Mouse (Mus musculus) erythroblast, adult 5-6 weeks (primary cell): ENCODE measurements around the gene Mrrf. TPM values are rescaled to one million over a fixed set of nuclear protein-coding genes. Genes with fewer than 3 reads are reported as not detected.
"Not testable (repeated sequence)": the region's sequence is repeated elsewhere in the genome, so short reads cannot be mapped to it uniquely, and the experiment has no call there.

Experiments used
- ATAC-seq: replicated peaks from 2 replicates; pipeline ENCODE4 v1.8.0; 2016; ENCODE audit warnings: moderate number of reproducible peaks, mild to moderate bottlenecking, moderate TSS enrichment, inconsistent platforms; ENCODE audit not compliant: poor library complexity, low FRiP score, severe bottlenecking
- total RNA-seq, 2 experiments: library from RNA; stranded (forward) in 1 of 2; stranded (reverse) in 1 of 2; fragments of 150-400 nt in 1 of 2; fragments of 200-764, 138-1000 nt in 1 of 2; gene quantifications; 2 replicates each; pipeline versions ENCODE4 v1.2.3 to v1.2.4; 2015 to 2017; ENCODE audit warnings: low replicate concordance in 2 of 2

Gene Mrrf
- total RNA-seq, 2 experiments from 2014 or later: 3.3 to 6.9 TPM

DNA sequence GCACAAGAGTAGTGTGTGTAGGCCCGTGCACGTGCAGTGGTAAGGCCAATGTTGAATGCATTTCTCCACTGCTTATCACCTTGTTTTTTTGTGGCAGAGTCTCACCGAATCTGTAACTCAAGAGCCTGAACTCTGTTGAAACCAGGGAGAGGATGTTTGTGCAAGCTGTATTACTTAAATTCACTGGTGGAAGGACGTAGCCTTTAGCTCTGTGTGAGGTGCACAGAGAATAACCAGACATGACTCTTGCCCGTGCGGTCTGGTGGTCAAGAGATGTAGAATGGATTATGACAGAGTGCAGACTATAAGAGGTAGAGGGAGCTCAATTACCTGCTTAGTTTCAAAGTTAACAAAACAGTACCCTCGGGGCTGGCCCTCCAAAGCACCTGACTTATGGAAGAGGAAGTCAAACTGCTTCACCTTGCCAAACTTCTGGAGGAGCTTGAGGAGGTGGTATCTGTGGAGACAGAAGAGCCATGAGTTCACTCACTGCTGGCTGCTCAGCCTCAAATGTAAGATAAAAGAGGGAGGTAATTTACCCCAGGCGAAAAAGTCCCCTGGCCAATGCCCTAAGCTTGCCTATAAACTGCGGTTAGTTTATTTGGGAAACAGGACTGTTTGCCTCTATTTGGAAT lies 9.3 kb upstream of the Mrrf start:
- no peak for ATAC-seq

DNA sequence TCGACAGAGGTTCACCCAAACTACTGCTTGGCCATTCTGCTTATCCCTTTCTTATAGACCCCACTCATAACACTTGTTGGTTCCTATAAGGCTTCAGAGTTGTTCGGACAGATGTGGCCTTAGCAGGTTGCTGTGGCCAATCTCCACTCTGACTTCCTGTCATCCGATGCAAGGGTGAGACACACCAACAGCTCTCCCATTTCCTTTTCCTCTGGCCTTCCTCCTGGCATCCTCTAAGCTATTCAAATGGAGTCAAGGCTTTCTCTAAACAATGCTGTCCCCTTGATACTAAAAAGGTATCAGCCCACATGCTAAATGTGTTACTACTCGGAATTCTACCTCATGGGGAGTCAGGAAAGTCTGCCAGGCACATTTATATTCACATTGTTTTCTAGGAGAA lies 8.2 kb upstream of the Mrrf start:
- ATAC-seq: no peak

DNA sequence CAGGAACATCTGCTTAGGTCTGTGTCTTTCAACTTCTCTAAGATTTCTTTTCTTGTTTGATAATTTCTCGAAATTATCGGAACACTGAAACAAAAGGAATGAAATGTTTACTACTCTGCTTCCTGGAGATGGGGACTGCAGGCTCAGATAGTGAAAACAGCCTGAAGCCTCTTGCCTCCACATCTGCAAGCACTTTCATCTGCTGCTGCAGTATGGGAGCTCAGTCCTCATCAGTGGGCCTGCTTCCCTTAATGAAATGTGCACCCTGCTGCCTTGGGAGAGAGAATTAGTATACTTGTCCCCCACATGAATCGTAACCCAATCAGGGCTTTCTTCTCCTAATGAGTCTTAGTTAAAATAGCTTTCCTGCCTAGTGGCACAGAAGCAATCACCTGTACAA lies 7.1 kb upstream of the Mrrf start:
- ATAC-seq: no peak

DNA sequence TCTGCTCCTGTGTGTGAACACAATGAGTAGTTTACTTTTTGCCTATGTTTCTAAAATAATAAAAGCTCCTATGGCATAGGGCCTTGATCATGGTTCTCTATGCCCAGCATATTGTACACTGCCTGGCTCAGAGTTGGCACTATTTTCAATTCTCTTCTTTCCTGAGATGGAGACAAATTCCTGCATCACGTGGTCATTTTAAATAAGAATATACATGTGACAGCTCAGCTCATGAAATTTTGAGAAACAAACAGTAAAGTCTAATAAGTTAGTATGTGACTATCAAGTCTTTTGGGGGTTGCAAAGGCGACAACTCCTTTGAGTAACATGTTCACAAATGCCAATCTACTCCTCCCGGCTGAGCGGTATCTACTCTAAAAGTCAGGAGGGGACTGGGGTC lies 302 bp upstream of the Mrrf start:
- ATAC-seq: no peak

- ATAC-seq: no peak
Observed at GRCm38 (mm10) chr2:36139096-36139495, 2.9 kb downstream of the Mrrf start.

DNA sequence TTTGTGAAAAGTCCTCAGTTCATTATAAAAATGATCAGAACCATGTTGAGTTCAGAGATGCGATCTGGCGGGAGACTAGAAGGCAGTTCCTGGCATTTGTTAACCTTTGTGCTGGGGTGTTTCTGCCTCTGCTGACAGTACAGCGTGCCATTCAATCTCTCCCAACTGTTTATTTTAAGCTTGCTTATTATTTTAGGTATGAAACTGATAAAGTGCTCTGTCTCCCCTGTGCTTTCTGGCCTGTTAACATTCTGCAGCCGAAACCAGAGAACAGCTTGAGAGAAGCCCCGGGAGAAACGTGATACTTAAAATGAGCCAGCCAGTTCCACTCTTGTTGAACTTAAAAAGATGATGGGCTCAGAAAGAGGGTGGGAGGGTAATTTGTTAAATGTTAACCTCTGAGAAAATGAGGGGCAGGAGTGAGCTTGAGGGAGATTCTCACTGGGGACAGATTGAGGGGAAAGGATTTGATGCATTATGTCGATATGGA lies 12.7 kb downstream of the Mrrf start:
- no peak for ATAC-seq

- ATAC-seq: not testable (repeated sequence)
Observed at GRCm38 (mm10) chr2:36152401-36152800, 16.2 kb downstream of the Mrrf start.

DNA sequence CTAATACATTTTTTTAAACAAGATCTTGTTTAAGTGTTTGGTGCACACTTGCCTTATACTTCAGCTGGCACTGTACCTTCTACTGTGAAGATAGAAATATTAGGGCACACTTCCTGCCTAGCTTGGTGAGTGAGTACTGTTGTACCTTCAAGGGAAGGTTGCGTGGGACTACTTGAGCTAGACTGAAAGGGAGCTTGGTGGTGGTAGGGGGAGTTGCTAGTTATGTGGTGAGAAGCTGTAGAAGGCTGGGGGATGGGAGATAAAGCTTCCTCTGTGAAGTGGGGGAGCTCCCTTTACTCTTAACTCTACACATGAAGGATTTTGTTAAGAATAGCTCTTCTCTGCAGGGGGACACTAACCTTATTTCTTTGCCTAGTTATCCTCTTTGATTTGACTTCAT lies 21.3 kb downstream of the Mrrf start:
- ATAC-seq: no peak

DNA sequence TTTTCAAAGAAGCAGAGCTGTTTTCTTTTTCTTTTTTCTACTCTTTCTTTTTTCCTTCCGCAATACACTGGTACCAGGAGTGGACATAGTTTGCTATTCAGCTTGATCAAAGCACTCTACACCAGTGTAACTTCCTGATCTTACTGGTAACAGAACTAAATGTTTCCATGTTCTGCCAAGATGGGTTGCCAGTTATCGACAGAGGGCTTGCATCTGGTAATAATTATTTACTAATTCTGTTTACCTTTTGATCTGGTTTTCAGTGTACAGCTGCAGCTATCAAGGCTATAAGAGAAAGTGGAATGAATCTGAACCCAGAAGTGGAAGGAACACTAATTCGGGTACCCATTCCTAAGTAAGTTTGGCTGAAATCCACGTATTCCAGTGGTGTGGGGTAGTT lies 23.1 kb downstream of the Mrrf start:
- ATAC-seq: no peak

GRCm38 (mm10) chr2:36167990-36168618 lies 31.9 kb downstream of the Mrrf start:
- ATAC-seq: no peak

- ATAC-seq: no peak
Observed at GRCm38 (mm10) chr2:36169176-36169575, 33.0 kb downstream of the Mrrf start.

DNA sequence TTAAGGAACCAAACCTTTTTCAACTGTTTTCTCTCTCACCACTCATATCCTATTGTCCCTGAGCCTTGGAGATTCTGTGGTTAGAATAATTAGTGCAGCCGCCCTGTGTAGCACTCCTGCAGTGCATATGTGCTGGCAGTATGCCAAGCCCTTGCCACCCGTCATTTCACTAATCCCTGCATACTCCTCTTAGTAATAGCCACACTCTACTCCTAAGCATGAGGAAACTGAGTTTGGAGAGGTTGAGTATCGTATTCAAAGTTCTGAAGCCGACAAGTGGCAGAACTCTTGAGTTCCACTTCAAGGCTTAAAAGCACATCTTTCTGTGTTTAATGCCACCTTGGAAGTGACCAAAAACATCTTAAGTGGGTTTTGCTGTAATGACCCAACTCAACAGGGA lies 35.9 kb downstream of the Mrrf start:
- ATAC-seq: no peak

- no peak for ATAC-seq
Observed at GRCm38 (mm10) chr2:36172574-36172973, 36.4 kb downstream of the Mrrf start.

- no peak for ATAC-seq
Observed at GRCm38 (mm10) chr2:36179487-36179886, 43.3 kb downstream of the Mrrf start.

DNA sequence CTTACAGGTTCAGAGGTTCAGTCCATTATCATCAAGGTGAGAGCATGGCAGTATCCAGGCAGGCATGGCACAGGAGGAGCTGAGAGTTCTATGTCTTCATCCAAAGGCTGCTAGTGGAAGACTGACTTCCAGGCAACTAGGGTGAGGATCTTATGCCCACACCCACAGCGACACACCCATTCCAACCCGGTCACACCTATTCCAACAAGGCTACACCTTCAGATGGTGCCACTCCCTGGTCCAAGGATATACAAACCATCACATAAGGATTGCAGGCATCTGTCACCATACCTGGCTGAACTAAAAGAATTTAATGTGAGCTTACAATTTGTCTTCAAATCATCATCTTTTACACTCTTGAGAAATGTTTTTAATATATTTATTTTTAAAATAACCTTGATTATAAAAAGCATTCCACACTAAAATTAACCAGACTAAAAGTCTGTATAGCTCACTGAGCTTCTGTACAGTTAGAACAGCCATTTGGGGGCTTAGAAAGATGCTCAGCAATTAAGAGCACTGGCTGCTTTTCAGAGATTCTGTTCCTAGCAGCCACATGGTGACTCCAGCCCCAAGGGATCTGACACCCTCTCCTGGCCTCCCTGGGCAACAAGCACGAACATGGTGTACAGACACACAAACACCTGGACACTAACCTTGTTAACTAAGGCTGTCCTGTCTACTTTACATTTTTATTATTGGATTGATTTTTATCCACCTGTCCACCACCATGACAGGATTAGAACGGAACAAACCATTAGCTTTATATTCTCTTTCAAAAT lies 45.6 kb downstream of the Mrrf start:
- ATAC-seq: not testable (repeated sequence)

- no peak for ATAC-seq
Observed at GRCm38 (mm10) chr2:36183278-36183677, 47.1 kb downstream of the Mrrf start.

- ATAC-seq: no peak
Observed at GRCm38 (mm10) chr2:36184192-36184591, 48.0 kb downstream of the Mrrf start.

GRCm38 (mm10) chr2:36184876-36185275 lies 48.7 kb downstream of the Mrrf start:
- ATAC-seq: no peak

DNA sequence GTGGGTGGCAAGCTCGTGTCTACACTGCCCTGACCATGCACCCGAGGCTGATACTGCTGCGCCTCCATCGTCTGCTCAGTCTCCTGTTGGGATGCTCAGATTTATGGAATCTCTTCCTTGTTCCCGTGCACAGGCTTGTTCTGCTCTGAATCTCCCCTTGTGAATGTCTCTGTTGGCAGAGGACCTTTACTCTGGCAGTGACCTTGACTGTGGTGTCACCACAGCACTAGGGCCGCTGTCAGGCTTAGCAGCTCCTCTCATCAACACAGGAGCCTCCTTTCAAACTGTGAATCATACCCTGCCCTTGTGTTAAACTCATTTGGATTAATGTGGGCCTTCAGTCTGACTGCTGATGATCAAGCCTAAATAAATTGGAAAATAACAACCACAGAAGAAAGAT lies 53.0 kb downstream of the Mrrf start:
- ATAC-seq: not testable (repeated sequence)

GRCm38 (mm10) chr2:36191098-36191941 lies 55.1 kb downstream of the Mrrf start:
- ATAC-seq: no peak
